Mouse (Mus musculus) adrenal gland (tissue): ENCODE data around the gene Hoxa2.

Experiments
- intact Hi-C: fragments of 180-260 bp; cut with DNase I; formaldehyde crosslinking; loops from one replicate; pipeline ENCODE4 v1.15.1; 2025
- long read RNA-seq, 2 experiments: library from polyadenylated mRNA; unstranded; transcript quantifications; one replicate each; pipeline ENCODE4 v2.0.0; 2020; ENCODE audit warnings: borderline replicate concordance in 1 of 2; ENCODE audit not compliant: insufficient replicate concordance in 1 of 2

Hoxa2 gene
- long read RNA-seq, experiment 1: 0 reads
- long read RNA-seq, experiment 2: 0 reads

- intact Hi-C loops: loop anchor here (5.0 kb wide), 2 partner anchors 37 to 158 kb away; partner anchors contain the start of gene Hoxa5
Observed at GRCm38 (mm10) chr6:52164626-52165440, at the start of gene Hoxa2. TSS of gene Hoxa2 (minus strand) at chr6:52164831.

- intact Hi-C loops: no loop called here
Observed at GRCm38 (mm10) chr6:52214271-52214670, 49.6 kb upstream of the Hoxa2 start.

DNA sequence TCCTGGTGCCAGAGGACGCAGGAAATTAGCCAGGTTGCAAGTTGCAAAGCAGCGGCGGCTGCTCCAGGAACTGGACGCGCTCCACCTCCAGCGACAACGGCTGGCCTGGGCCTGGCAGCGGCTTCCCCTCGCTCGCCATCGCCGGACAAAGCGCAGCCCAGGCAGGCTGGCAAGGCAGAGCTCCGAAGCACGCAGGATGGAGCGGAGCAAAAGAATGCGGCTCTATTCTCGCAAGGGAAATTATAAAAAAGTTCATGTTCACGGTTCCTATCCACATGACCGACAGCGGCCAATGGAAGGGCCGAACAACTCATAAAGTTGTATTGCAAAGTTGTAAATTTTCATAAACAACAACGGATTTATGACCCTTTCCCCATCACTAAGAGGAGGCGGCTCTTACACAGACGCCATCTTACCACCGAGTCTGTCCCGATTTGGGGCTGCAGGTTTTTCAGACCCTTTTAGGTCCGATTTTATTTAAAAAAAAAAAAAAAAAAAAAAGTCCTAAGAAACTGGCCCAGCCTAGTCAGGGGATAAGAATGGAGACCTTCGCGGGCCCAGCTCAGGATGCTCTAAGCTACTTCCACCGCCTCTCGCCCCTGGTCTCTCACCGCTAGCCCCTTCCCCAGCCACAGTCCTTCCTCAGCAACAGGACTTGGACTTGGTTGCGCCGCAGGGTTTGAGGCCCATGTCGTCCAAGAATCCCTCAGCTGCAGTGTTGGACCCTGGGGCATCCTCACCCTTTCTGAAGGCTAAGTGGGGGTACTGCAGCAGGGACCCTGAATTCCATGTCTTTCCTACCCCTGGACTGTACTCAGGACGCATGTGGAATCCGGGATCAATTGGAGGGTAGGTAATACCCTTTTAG lies 48.7 kb upstream of the Hoxa2 start, which contains the start of the genes Hoxa3 and Gm28308:
TSS of gene Hoxa3 (minus strand) at position 218 of the 868 bp plus-strand sequence.
TSS of gene Gm28308 (minus strand) at position 221 of the 868 bp plus-strand sequence.
- intact Hi-C loops: no loop called here

GRCm38 (mm10) chr6:52212556-52213118 lies 48.0 kb upstream of the Hoxa2 start:
- intact Hi-C loops: no loop called here

GRCm38 (mm10) chr6:52211961-52212360 lies 47.3 kb upstream of the Hoxa2 start:
- intact Hi-C loops: no loop called here

DNA sequence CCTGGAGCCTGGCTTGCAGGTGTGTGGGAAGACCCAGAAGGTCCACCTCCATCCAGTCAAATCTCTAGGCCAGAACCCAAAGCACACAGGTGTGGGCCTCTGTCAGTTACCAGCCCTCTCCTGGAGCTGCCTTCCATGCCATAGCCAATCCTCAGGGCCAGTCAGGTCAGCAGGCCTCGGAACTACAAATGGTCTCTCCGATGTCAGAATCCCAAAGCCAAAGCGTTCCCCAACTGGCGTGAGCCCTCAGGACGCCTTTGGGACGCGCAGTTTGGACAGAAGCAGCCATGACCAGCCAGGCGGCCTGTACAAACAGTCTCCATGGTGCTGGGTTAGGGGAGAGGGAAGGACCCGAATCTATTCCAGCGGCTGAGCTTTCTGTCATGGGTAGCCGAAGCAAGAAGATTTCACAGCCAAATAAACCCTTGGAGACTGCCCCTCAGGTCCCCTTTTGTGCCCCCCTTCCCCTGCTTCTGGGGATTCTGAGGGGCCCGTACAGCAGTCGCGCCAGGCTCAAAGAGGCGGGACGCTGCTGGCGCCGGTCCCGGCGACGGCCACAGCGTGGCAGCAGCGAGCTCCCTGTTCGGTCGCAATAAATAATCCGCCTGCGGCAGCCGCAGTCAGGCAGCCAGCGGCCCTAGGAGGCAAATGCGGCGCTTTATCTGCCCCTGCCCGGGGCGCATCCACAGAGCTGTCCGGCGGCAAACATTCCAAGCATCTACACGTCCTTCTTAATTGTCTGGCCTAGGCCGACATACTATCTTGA lies 46.7 kb upstream of the Hoxa2 start:
- intact Hi-C loops: no loop called here

DNA sequence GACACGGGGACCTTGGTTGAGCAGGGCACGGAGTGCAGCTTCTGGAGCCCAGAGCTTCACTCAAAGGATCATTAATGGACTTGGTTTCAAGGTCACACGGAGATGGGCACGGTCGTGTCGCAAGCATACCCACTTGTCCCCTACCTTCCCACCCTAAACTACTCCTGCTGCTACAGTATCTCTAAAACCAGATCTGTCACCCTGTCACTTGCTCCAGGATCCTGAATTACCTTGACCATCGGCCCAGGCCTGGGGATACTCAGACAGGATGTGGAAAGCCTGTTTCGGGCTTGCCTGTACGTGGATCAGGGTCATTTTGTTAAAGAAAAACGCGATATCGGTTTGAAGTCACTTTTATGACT lies 45.0 kb upstream of the Hoxa2 start:
- intact Hi-C loops: no loop called here

GRCm38 (mm10) chr6:52208868-52209684 lies 44.4 kb upstream of the Hoxa2 start:
- intact Hi-C loops: no loop called here

- intact Hi-C loops: no loop called here
Observed at GRCm38 (mm10) chr6:52208072-52208867, 43.6 kb upstream of the Hoxa2 start, which contains the start of gene Hoxa6. TSS of gene Hoxa6 (minus strand) at chr6:52208722.

DNA sequence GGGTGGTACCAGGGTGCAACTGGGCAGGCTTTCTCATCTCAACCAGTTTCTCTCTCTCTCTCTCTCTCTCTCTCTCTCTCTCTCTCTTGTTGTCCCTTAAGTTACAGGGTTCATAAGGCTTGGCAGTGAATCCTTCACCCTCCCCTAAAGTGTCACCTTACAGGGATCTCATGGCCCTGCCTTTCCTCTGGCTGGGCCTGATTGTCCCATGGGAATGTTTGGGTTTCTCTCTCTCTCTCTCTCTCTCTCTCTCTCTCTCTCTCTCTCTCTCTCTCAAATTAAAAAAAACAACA lies 43.0 kb upstream of the Hoxa2 start:
- intact Hi-C loops: no loop called here

DNA sequence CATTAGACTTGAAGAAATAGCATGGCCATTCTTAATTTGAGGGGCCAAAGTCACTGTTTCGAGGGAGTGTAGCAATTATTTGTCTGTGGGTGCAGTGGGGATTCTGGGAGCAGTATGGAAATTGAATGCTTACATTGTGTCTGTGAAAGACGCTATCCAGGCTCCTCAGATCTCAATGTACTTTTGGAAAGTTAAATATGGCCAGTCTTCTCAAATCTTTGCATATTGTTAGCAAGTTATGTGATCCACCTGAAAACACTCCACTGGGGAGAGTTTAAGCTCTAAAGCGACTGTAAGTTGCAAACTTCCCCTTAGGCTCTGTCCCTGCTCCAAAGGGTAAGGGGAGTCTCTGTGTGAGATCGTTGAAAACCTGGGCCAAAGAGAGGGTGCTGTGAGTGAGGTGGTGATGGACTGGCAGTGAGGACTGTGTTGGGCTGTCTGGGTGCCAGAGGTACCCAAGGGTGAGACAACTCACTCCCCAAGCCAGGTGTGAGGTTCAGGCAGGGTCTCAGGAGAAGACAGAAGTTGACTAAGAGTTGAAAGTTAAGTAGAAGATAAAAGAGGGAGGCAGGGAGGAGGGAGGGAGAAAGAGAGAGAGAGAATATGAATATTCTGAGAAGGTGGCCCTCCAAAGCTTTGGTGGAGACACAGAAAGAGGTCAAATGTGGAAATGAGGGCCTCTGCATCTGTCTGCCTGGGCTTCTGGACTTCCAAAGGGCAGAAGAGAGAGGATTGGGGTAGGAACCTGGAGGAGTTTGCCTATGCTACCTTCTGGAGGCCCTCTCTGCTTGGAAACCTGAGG lies 42.5 kb upstream of the Hoxa2 start:
- intact Hi-C loops: no loop called here

GRCm38 (mm10) chr6:52205638-52206621 lies 41.3 kb upstream of the Hoxa2 start:
- intact Hi-C loops: no loop called here

DNA sequence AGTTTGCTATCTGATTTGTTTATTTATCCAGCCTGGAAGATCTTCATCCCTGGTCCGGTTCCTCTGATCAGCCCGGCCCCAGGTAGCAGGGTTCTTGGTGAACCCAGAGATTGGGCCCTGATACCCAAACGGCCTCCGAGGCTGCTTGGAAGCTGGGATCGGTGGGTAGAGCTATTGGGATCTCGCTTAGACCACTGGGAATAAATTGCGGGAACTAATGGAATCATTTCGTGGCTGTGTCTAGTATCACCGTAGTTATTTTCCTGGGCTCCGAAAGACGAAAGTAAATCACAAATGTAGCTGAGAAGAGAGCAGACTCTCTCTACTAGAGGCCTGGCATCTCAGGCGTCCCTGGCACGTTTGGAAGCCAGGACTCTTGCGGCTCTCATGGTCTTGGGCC lies 40.6 kb upstream of the Hoxa2 start:
- intact Hi-C loops: no loop called here

DNA sequence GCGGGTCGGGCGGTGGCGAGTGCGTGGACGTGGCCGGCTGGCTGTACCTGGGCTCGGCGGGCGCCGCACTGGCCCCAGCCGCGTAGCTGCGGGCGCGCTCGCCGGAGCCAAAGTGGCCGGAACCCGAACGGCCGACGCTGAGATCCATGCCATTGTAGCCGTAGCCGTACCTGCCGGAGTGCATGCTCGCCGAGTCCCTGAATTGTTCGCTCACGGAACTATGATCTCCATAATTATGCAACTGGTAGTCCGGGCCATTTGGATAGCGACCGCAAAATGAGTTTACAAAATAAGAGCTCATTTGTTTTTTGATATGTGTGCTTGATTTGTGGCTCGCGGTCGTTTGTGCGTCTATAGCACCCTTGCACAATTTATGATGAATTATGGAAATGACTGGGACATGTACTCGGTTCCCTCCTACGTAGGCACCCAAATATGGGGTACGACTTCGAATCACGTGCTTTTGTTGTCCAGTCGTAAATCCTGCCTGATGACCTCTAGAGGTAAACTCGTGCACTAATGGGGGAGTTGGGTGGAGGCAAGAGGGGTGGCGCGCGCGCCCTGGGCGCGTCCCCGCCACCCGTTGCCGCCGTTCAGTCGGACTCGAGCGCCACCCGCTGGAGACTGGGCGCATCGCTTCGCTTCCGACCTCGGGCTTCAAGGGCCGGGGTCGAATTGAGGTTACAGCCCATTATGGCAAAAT lies 39.6 kb upstream of the Hoxa2 start, which contains the start of gene Hoxa5:
TSS of gene Hoxa5 (minus strand) at position 538 of the 703 bp plus-strand sequence.
- intact Hi-C loops: loop anchor here (5.0 kb wide), 2 partner anchors 42 to 327 kb away; partner anchors contain the start of gene Hoxa2

- intact Hi-C loops: loop anchor here (2.0 to 5.0 kb wide), 3 partner anchors 41 to 326 kb away; partner anchors contain the start of gene Hoxa2
Observed at GRCm38 (mm10) chr6:52203371-52204049, 38.9 kb upstream of the Hoxa2 start.

GRCm38 (mm10) chr6:52203121-52203370 lies 38.4 kb upstream of the Hoxa2 start:
- intact Hi-C loops: loop anchor here (2.0 to 5.0 kb wide), 3 partner anchors 41 to 326 kb away; partner anchors contain the start of gene Hoxa2
